Mouse (Mus musculus): ENCODE results near the gene Nol11. TPM values are rescaled to one million over a fixed set of nuclear protein-coding genes. Genes with fewer than 3 reads are reported as not detected.

Nol11 gene
- polyA plus RNA-seq, 1 experiment from 2014 or later, result 48.8 TPM

Other genes starting within 250 kb of the Nol11 start
- gene Kpna2, start 189.8 kb downstream of the Nol11 start, polyA plus RNA-seq (2014; fragmentation: Nextera tagmentation; extraction: Ambion mirVana), result 342 and 382 TPM in 2 replicates
- 1.7 and 2.8 TPM in 2 replicates for gene 1810010H24Rik, start 163.7 kb downstream of the Nol11 start, polyA plus RNA-seq (2014; fragmentation: Nextera tagmentation; extraction: Ambion mirVana)
- 21.2 and 26.5 TPM in 2 replicates for gene Bptf, start 57.3 kb downstream of the Nol11 start, polyA plus RNA-seq (2014; fragmentation: Nextera tagmentation; extraction: Ambion mirVana)

All from heart, embryonic 11.5 days (tissue).